Mouse (Mus musculus): ENCODE results near the gene Epha3. TPM values are rescaled to one million over a fixed set of nuclear protein-coding genes. Genes with fewer than 3 reads are reported as not detected.

Epha3 gene
- polyA plus RNA-seq (2015; fragmentation: Nextera tagmentation; extraction: Ambion mirVana): 7.1 and 8.6 TPM in 2 replicates

- Histone ChIP-seq H3K27me3 (ENCODE audit: control insufficient read depth, insufficient read depth, low read length) (no peaks in the 10 kb centered on the region), H3K4me3 (ENCODE audit: low read length) (peak within 1 kb of the TSS; percentile 63), H3K4me1 (ENCODE audit: control insufficient read depth, insufficient read depth, low read length) (peaks cover 6% of the 10 kb centered on the region; the same call in 1 of the 2 replicates), H3K4me2 (ENCODE audit: low read depth, low read length) (peak within 1 kb of the TSS; percentile 91), H3K9ac (ENCODE audit: low read length) (peak within 1 kb of the TSS; percentile 75), H3K36me3 (ENCODE audit: control insufficient read depth, insufficient read depth) (no peaks in the 10 kb centered on the region), H3K9me3 (replicated peaks; ENCODE audit: control insufficient read depth, low read length) (no peaks in the 10 kb centered on the region), H3K27ac (ENCODE audit: low read length) (0 out of 2 replicates have a peak within 1 kb of the TSS, but pooled peaks have one; percentile 51)
- under 1% methylated on average over 28 of the region's 28 CpGs for WGBS
- peak; percentile 86 for ATAC-seq (replicated peaks; ENCODE audit: extremely low read depth, insufficient read depth, low FRiP score)
These were observed at the start of gene Epha3 for GRCm38 (mm10) chr16:63863913-63864330. Gene Epha3, minus strand, starts transcription at chr16:63864175.

- H3K27ac ChIP-seq (ENCODE audit: low read length): no peak overlapping the region
- H3K4me1 ChIP-seq (ENCODE audit: control insufficient read depth, insufficient read depth, low read length): no peaks in the 10 kb centered on the region; the same call in 1 of the 2 replicates
- no peak for ATAC-seq (replicated peaks; ENCODE audit: extremely low read depth, insufficient read depth, low FRiP score)
- peak overlapping the region; percentile 35 for H3K4me3 ChIP-seq (ENCODE audit: low read length)
- H3K9me3 ChIP-seq (replicated peaks; ENCODE audit: control insufficient read depth, low read length): no peaks in the 10 kb centered on the region
- H3K27me3 ChIP-seq (ENCODE audit: control insufficient read depth, insufficient read depth, low read length): no peaks in the 10 kb centered on the region
- no peak overlapping the region for H3K9ac ChIP-seq (ENCODE audit: low read length)
- WGBS: 27% methylated on average over 13 of the region's 13 CpGs
- H3K36me3 ChIP-seq (ENCODE audit: control insufficient read depth, insufficient read depth): no peaks in the 10 kb centered on the region
- peak overlapping the region; percentile 61 for H3K4me2 ChIP-seq (ENCODE audit: low read depth, low read length)
These were observed 39.5 kb upstream of the Epha3 start for GRCm38 (mm10) chr16:63903425-63903824.

- ATAC-seq (replicated peaks; ENCODE audit: extremely low read depth, insufficient read depth, low FRiP score): no peak
- H3K9ac ChIP-seq (ENCODE audit: low read length): no peak overlapping the region
- H3K27ac ChIP-seq (ENCODE audit: low read length): no peak overlapping the region
- H3K27me3 ChIP-seq (ENCODE audit: control insufficient read depth, insufficient read depth, low read length): no peaks in the 10 kb centered on the region
- H3K4me1 ChIP-seq (ENCODE audit: control insufficient read depth, insufficient read depth, low read length): no peaks in the 10 kb centered on the region
- no peaks in the 10 kb centered on the region for H3K9me3 ChIP-seq (replicated peaks; ENCODE audit: control insufficient read depth, low read length)
- no peak overlapping the region for H3K4me3 ChIP-seq (ENCODE audit: low read length)
- no peak overlapping the region for H3K4me2 ChIP-seq (ENCODE audit: low read depth, low read length)
- WGBS: 96% methylated on average over 1 of the region's 1 CpGs
- H3K36me3 ChIP-seq (ENCODE audit: control insufficient read depth, insufficient read depth): no peaks in the 10 kb centered on the region
These were observed 17.2 kb upstream of the Epha3 start for GRCm38 (mm10) chr16:63881190-63881589.

- H3K9ac ChIP-seq (ENCODE audit: low read length): no peak overlapping the region
- H3K36me3 ChIP-seq (ENCODE audit: control insufficient read depth, insufficient read depth): no peaks in the 10 kb centered on the region
- H3K27ac ChIP-seq (ENCODE audit: low read length): no peak overlapping the region
- H3K4me2 ChIP-seq (ENCODE audit: low read depth, low read length): no peak overlapping the region
- H3K27me3 ChIP-seq (ENCODE audit: control insufficient read depth, insufficient read depth, low read length): no peaks in the 10 kb centered on the region
- peaks cover 3% of the 10 kb centered on the region; the same call in 1 of the 2 replicates for H3K4me1 ChIP-seq (ENCODE audit: control insufficient read depth, insufficient read depth, low read length)
- WGBS: 12% methylated on average over 7 of the region's 7 CpGs
- H3K9me3 ChIP-seq (replicated peaks; ENCODE audit: control insufficient read depth, low read length): no peaks in the 10 kb centered on the region
- no peak overlapping the region for H3K4me3 ChIP-seq (ENCODE audit: low read length)
- ATAC-seq (replicated peaks; ENCODE audit: extremely low read depth, insufficient read depth, low FRiP score): no peak
These were observed 8.3 kb upstream of the Epha3 start for GRCm38 (mm10) chr16:63872313-63872712.

GRCm38 (mm10) chr16:63864463-63864976 lies 545 bp upstream of the Epha3 start:
- peaks cover 6% of the 10 kb centered on the region; the same call in 1 of the 2 replicates for H3K4me1 ChIP-seq (ENCODE audit: control insufficient read depth, insufficient read depth, low read length)
- ATAC-seq (replicated peaks; ENCODE audit: extremely low read depth, insufficient read depth, low FRiP score): no peak
- 28% methylated on average over 7 of the region's 7 CpGs for WGBS
- peak overlapping the region; percentile 75 for H3K9ac ChIP-seq (ENCODE audit: low read length)
- peak overlapping the region; percentile 91 for H3K4me2 ChIP-seq (ENCODE audit: low read depth, low read length)
- H3K4me3 ChIP-seq (ENCODE audit: low read length): peak overlapping the region; percentile 63
- H3K27ac ChIP-seq (ENCODE audit: low read length): no peak overlapping the region
- H3K9me3 ChIP-seq (replicated peaks; ENCODE audit: control insufficient read depth, low read length): no peaks in the 10 kb centered on the region
- no peaks in the 10 kb centered on the region for H3K36me3 ChIP-seq (ENCODE audit: control insufficient read depth, insufficient read depth)
- no peaks in the 10 kb centered on the region for H3K27me3 ChIP-seq (ENCODE audit: control insufficient read depth, insufficient read depth, low read length)

GRCm38 (mm10) chr16:63863181-63863580 lies 794 bp downstream of the Epha3 start:
- Histone ChIP-seq H3K4me2 (ENCODE audit: low read depth, low read length) (peak overlapping the region; percentile 91), H3K4me1 (ENCODE audit: control insufficient read depth, insufficient read depth, low read length) (peaks cover 6% of the 10 kb centered on the region; the same call in 1 of the 2 replicates), H3K4me3 (ENCODE audit: low read length) (peak overlapping the region; percentile 63), H3K27me3 (ENCODE audit: control insufficient read depth, insufficient read depth, low read length) (no peaks in the 10 kb centered on the region), H3K36me3 (ENCODE audit: control insufficient read depth, insufficient read depth) (no peaks in the 10 kb centered on the region), H3K9me3 (replicated peaks; ENCODE audit: control insufficient read depth, low read length) (no peaks in the 10 kb centered on the region), H3K9ac (ENCODE audit: low read length) (peak overlapping the region; percentile 75), H3K27ac (ENCODE audit: low read length) (no peak overlapping the region)
- ATAC-seq (replicated peaks; ENCODE audit: extremely low read depth, insufficient read depth, low FRiP score): no peak
- WGBS: 6% methylated on average over 12 of the region's 12 CpGs

GRCm38 (mm10) chr16:63857561-63857960 lies 6.4 kb downstream of the Epha3 start:
- Histone ChIP-seq H3K4me3 (ENCODE audit: low read length) (peak overlapping the region; percentile 60), H3K9me3 (replicated peaks; ENCODE audit: control insufficient read depth, low read length) (no peaks in the 10 kb centered on the region), H3K27me3 (ENCODE audit: control insufficient read depth, insufficient read depth, low read length) (no peaks in the 10 kb centered on the region), H3K9ac (ENCODE audit: low read length) (peak overlapping the region; percentile 74), H3K27ac (ENCODE audit: low read length) (peak overlapping the region; percentile 78), H3K4me2 (ENCODE audit: low read depth, low read length) (peak overlapping the region; percentile 79), H3K36me3 (ENCODE audit: control insufficient read depth, insufficient read depth) (no peaks in the 10 kb centered on the region), H3K4me1 (ENCODE audit: control insufficient read depth, insufficient read depth, low read length) (0 out of 2 replicates have a peak, but pooled peaks cover 3% of the 10 kb centered on the region)
- ATAC-seq (replicated peaks; ENCODE audit: extremely low read depth, insufficient read depth, low FRiP score): peak; percentile 24; the same call in 1 of the 2 replicates
- 4% methylated on average over 11 of the region's 11 CpGs for WGBS

GRCm38 (mm10) chr16:63856658-63857552 lies 7.1 kb downstream of the Epha3 start:
- peak overlapping the region; percentile 74 for H3K9ac ChIP-seq (ENCODE audit: low read length)
- H3K4me3 ChIP-seq (ENCODE audit: low read length): peak overlapping the region; percentile 60
- no peaks in the 10 kb centered on the region for H3K36me3 ChIP-seq (ENCODE audit: control insufficient read depth, insufficient read depth)
- peak; percentile 91 for ATAC-seq (replicated peaks; ENCODE audit: extremely low read depth, insufficient read depth, low FRiP score)
- H3K4me2 ChIP-seq (ENCODE audit: low read depth, low read length): peak overlapping the region; percentile 79
- peak overlapping the region; percentile 78 for H3K27ac ChIP-seq (ENCODE audit: low read length)
- no peaks in the 10 kb centered on the region for H3K27me3 ChIP-seq (ENCODE audit: control insufficient read depth, insufficient read depth, low read length)
- H3K9me3 ChIP-seq (replicated peaks; ENCODE audit: control insufficient read depth, low read length): no peaks in the 10 kb centered on the region
- WGBS: 2% methylated on average over 33 of the region's 33 CpGs
- 0 out of 2 replicates have a peak, but pooled peaks cover 3% of the 10 kb centered on the region for H3K4me1 ChIP-seq (ENCODE audit: control insufficient read depth, insufficient read depth, low read length)

- no peaks in the 10 kb centered on the region for H3K4me1 ChIP-seq (ENCODE audit: control insufficient read depth, insufficient read depth, low read length)
- H3K4me2 ChIP-seq (ENCODE audit: low read depth, low read length): no peak overlapping the region
- ATAC-seq (replicated peaks; ENCODE audit: extremely low read depth, insufficient read depth, low FRiP score): no peak
- no peak overlapping the region for H3K9ac ChIP-seq (ENCODE audit: low read length)
- no peaks in the 10 kb centered on the region for H3K36me3 ChIP-seq (ENCODE audit: control insufficient read depth, insufficient read depth)
- H3K4me3 ChIP-seq (ENCODE audit: low read length): no peak overlapping the region
- 83% methylated on average over 3 of the region's 3 CpGs for WGBS
- no peak overlapping the region for H3K27ac ChIP-seq (ENCODE audit: low read length)
- H3K9me3 ChIP-seq (replicated peaks; ENCODE audit: control insufficient read depth, low read length): no peaks in the 10 kb centered on the region
- H3K27me3 ChIP-seq (ENCODE audit: control insufficient read depth, insufficient read depth, low read length): no peaks in the 10 kb centered on the region
These were observed 13.7 kb downstream of the Epha3 start for GRCm38 (mm10) chr16:63850297-63850696.
